In genomic region chr7:25266180-25266962, GRCm38 (mm10) we compare ENCODE assay signal across 9 mouse cellular contexts. TPM values are rescaled to one million over a fixed set of nuclear protein-coding genes. Genes with fewer than 3 reads are reported as not detected.
DNase-seq lines count a peak whose midpoint lies in the region; ATAC-seq lines count a peak whose summit lies in the region.
"Had no signal": no experiment of that assay in that cellular context is flagged by ENCODE, and none has a peak within 500 bp of the region (broad histone marks: within the 10 kb centered on the region; RNA-seq: fewer than 3 reads in every experiment).

No protein-coding gene starts in this region.

- H3K4me2 ChIP-seq in kidney, embryonic 14.5 days (replicated peaks; ENCODE audit: low read depth, low read length): peak overlapping the region; percentile 43
- H3K4me2 ChIP-seq in embryonic facial prominence, embryonic 14.5 days (ENCODE audit: low read depth, low read length): peak overlapping the region; percentile 58
- H3K4me2 ChIP-seq in hindbrain, embryonic 16.5 days (ENCODE audit: low read length): peak overlapping the region; percentile 79
- H3K4me2 ChIP-seq in midbrain, embryonic 14.5 days (ENCODE audit: low read length): peak overlapping the region; percentile 49

- peak overlapping the region; percentile 82; the same call in 1 of the 2 replicates for H3K4me3 ChIP-seq in kidney, embryonic 14.5 days (ENCODE audit: low read length)
- peak overlapping the region; percentile 69 for H3K4me3 ChIP-seq in embryonic facial prominence, embryonic 14.5 days (ENCODE audit: low read depth, low read length)
- no peak overlapping the region for H3K4me3 ChIP-seq in hindbrain, embryonic 16.5 days (ENCODE audit: low read length)
- H3K4me3 ChIP-seq in midbrain, embryonic 14.5 days (replicated peaks; ENCODE audit: low read depth, low read length): no peak overlapping the region

- peaks cover 25% of the 10 kb centered on the region for H3K4me1 ChIP-seq in kidney, embryonic 14.5 days (ENCODE audit: control insufficient read depth, insufficient read depth, low read length)
- peaks cover 10% of the 10 kb centered on the region for H3K4me1 ChIP-seq in embryonic facial prominence, embryonic 14.5 days (ENCODE audit: control insufficient read depth, insufficient read depth, low read length)
- H3K4me1 ChIP-seq in hindbrain, embryonic 16.5 days (ENCODE audit: control insufficient read depth, insufficient read depth, low read depth, low read length): peaks cover 19% of the 10 kb centered on the region
- peaks cover 19% of the 10 kb centered on the region for H3K4me1 ChIP-seq in midbrain, embryonic 14.5 days (ENCODE audit: control insufficient read depth, insufficient read depth, low read length)

- WGBS in kidney, embryonic 14.5 days: 90% methylated on average over 8 of the region's 8 CpGs
- WGBS in embryonic facial prominence, embryonic 14.5 days: 84% methylated on average over 8 of the region's 8 CpGs
- WGBS in hindbrain, embryonic 16.5 days: 92% methylated on average over 8 of the region's 8 CpGs
- WGBS in midbrain, embryonic 14.5 days: 92% methylated on average over 8 of the region's 8 CpGs

- no peak overlapping the region for H3K27ac ChIP-seq in kidney, embryonic 14.5 days (ENCODE audit: low read depth, low read length)
- no peak overlapping the region for H3K27ac ChIP-seq in embryonic facial prominence, embryonic 14.5 days (replicated peaks; ENCODE audit: low read depth, low read length)
- no peak overlapping the region for H3K27ac ChIP-seq in hindbrain, embryonic 16.5 days (ENCODE audit: low read depth, low read length)
- H3K27ac ChIP-seq in midbrain, embryonic 14.5 days (replicated peaks; ENCODE audit: low read depth, low read length): no peak overlapping the region

- H3K36me3 ChIP-seq in kidney, embryonic 14.5 days (ENCODE audit: control insufficient read depth, insufficient read depth, low read length): peaks cover 6% of the 10 kb centered on the region
- peaks cover 8% of the 10 kb centered on the region; the same call in 1 of the 2 replicates for H3K36me3 ChIP-seq in embryonic facial prominence, embryonic 14.5 days (ENCODE audit: control insufficient read depth, insufficient read depth, low read length)
- H3K36me3 ChIP-seq in hindbrain, embryonic 16.5 days (ENCODE audit: control insufficient read depth, insufficient read depth, low read length): peaks cover 3% of the 10 kb centered on the region; the same call in 1 of the 2 replicates
- peaks cover 3% of the 10 kb centered on the region; the same call in 1 of the 2 replicates for H3K36me3 ChIP-seq in midbrain, embryonic 14.5 days (ENCODE audit: control insufficient read depth, insufficient read depth, low read length)

- no peak for DNase-seq in kidney, postnatal 4 days
- DNase-seq in embryonic facial prominence, embryonic 14.5 days (ENCODE audit: low spot score): no peak
- DNase-seq in midbrain, embryonic 14.5 days: no peak
- no peak for DNase-seq in right cerebral cortex, adult 2 months (ENCODE audit: low spot score in 2 of 2)
- no peak for DNase-seq in layer of hippocampus, adult 9-10 months (ENCODE audit: low spot score)
- DNase-seq in layer of hippocampus, adult 11-12 months (ENCODE audit: low spot score): no peak

- H3K9me3 ChIP-seq in kidney, embryonic 14.5 days (ENCODE audit: control insufficient read depth, low read length): no peaks in the 10 kb centered on the region
- H3K9me3 ChIP-seq in embryonic facial prominence, embryonic 14.5 days (ENCODE audit: control insufficient read depth, low read length): no peaks in the 10 kb centered on the region
- no peaks in the 10 kb centered on the region for H3K9me3 ChIP-seq in hindbrain, embryonic 16.5 days (ENCODE audit: control insufficient read depth, low read length)
- H3K9me3 ChIP-seq in midbrain, embryonic 14.5 days (ENCODE audit: control insufficient read depth, low read length): no peaks in the 10 kb centered on the region

- no peaks in the 10 kb centered on the region for H3K27me3 ChIP-seq in kidney, embryonic 14.5 days (ENCODE audit: control insufficient read depth, insufficient read depth, low read length)
- H3K27me3 ChIP-seq in embryonic facial prominence, embryonic 14.5 days (replicated peaks; ENCODE audit: control insufficient read depth, insufficient read depth, low read length): no peaks in the 10 kb centered on the region
- no peaks in the 10 kb centered on the region; the same call in none of the 2 replicates for H3K27me3 ChIP-seq in hindbrain, embryonic 16.5 days (replicated peaks; ENCODE audit: control insufficient read depth, insufficient read depth, low read length)
- no peaks in the 10 kb centered on the region for H3K27me3 ChIP-seq in midbrain, embryonic 14.5 days (ENCODE audit: control insufficient read depth, insufficient read depth, low read length)

- H3K9ac ChIP-seq in kidney, embryonic 14.5 days (ENCODE audit: low read depth, low read length): peak overlapping the region; percentile 61; the same call in 1 of the 2 replicates
- no peak overlapping the region; the same call in 1 of the 2 replicates for H3K9ac ChIP-seq in embryonic facial prominence, embryonic 14.5 days (ENCODE audit: low read depth, low read length)
- H3K9ac ChIP-seq in hindbrain, embryonic 16.5 days (ENCODE audit: low read depth, low read length): no peak overlapping the region; the same call in 1 of the 2 replicates
- no peak overlapping the region for H3K9ac ChIP-seq in midbrain, embryonic 14.5 days (replicated peaks; ENCODE audit: low read length)

- no peak for ATAC-seq in kidney, embryonic 14.5 days (ENCODE audit: low FRiP score, low TSS enrichment)
- ATAC-seq in embryonic facial prominence, embryonic 14.5 days (ENCODE audit: low read depth): no peak
- no peak for ATAC-seq in hindbrain, embryonic 16.5 days
- no peak for ATAC-seq in midbrain, embryonic 14.5 days (ENCODE audit: low FRiP score, low TSS enrichment)

RNA-seq across cellular contexts. Expression of gene Cic, which starts 1.1 kb away (rescaled TPM):
- 36.0 and 47.2 TPM in 2 replicates for polyA plus RNA-seq in kidney, embryonic 14.5 days (2014; fragmentation: Nextera tagmentation; extraction: Ambion mirVana)
- polyA plus RNA-seq in embryonic facial prominence, embryonic 14.5 days (2014; fragmentation: Nextera tagmentation; extraction: Ambion mirVana): 48.8 and 49.0 TPM in 2 replicates
- polyA plus RNA-seq in hindbrain, embryonic 16.5 days (2015; fragmentation: Nextera tagmentation; extraction: Ambion mirVana): 31.0 and 36.4 TPM in 2 replicates
- 47.3 and 52.0 TPM in 2 replicates for polyA plus RNA-seq in midbrain, embryonic 14.5 days (2014; fragmentation: Nextera tagmentation; extraction: Ambion mirVana)

RNA-seq across cellular contexts. Expression of gene Erf, which starts 15.8 kb away (rescaled TPM):
- 22.4 and 28.8 TPM in 2 replicates for polyA plus RNA-seq in kidney, embryonic 14.5 days (2014; fragmentation: Nextera tagmentation; extraction: Ambion mirVana)
- polyA plus RNA-seq in embryonic facial prominence, embryonic 14.5 days (2014; fragmentation: Nextera tagmentation; extraction: Ambion mirVana): 23.3 and 26.0 TPM in 2 replicates
- polyA plus RNA-seq in hindbrain, embryonic 16.5 days (2015; fragmentation: Nextera tagmentation; extraction: Ambion mirVana): 3.7 and 4.3 TPM in 2 replicates
- polyA plus RNA-seq in midbrain, embryonic 14.5 days (2014; fragmentation: Nextera tagmentation; extraction: Ambion mirVana): 2.2 and 4.8 TPM in 2 replicates

RNA-seq across cellular contexts. Expression of gene Gsk3a, which starts 28.7 kb away (rescaled TPM):
- polyA plus RNA-seq in kidney, embryonic 14.5 days (2014; fragmentation: Nextera tagmentation; extraction: Ambion mirVana): 15.7 and 18.5 TPM in 2 replicates
- polyA plus RNA-seq in embryonic facial prominence, embryonic 14.5 days (2014; fragmentation: Nextera tagmentation; extraction: Ambion mirVana): 14.3 and 14.8 TPM in 2 replicates
- polyA plus RNA-seq in hindbrain, embryonic 16.5 days (2015; fragmentation: Nextera tagmentation; extraction: Ambion mirVana): 13.0 and 16.4 TPM in 2 replicates
- 20.7 and 26.0 TPM in 2 replicates for polyA plus RNA-seq in midbrain, embryonic 14.5 days (2014; fragmentation: Nextera tagmentation; extraction: Ambion mirVana)

RNA-seq across cellular contexts. Expression of gene Pafah1b3, which starts 31.4 kb away (rescaled TPM):
- polyA plus RNA-seq in kidney, embryonic 14.5 days (2014; fragmentation: Nextera tagmentation; extraction: Ambion mirVana): 199 and 245 TPM in 2 replicates
- 173 and 200 TPM in 2 replicates for polyA plus RNA-seq in embryonic facial prominence, embryonic 14.5 days (2014; fragmentation: Nextera tagmentation; extraction: Ambion mirVana)
- polyA plus RNA-seq in hindbrain, embryonic 16.5 days (2015; fragmentation: Nextera tagmentation; extraction: Ambion mirVana): 566 and 571 TPM in 2 replicates
- polyA plus RNA-seq in midbrain, embryonic 14.5 days (2014; fragmentation: Nextera tagmentation; extraction: Ambion mirVana): 630 and 836 TPM in 2 replicates

RNA-seq across cellular contexts. Expression of gene Prr19, which starts 34.8 kb away (rescaled TPM):
- 0.67 and 0.69 TPM in 2 replicates for polyA plus RNA-seq in kidney, embryonic 14.5 days (2014; fragmentation: Nextera tagmentation; extraction: Ambion mirVana)
- polyA plus RNA-seq in embryonic facial prominence, embryonic 14.5 days (2014; fragmentation: Nextera tagmentation; extraction: Ambion mirVana): 0.77 and 1.3 TPM in 2 replicates
- polyA plus RNA-seq in hindbrain, embryonic 16.5 days (2015; fragmentation: Nextera tagmentation; extraction: Ambion mirVana): 4.7 and 4.8 TPM in 2 replicates
- polyA plus RNA-seq in midbrain, embryonic 14.5 days (2014; fragmentation: Nextera tagmentation; extraction: Ambion mirVana): 3.0 and 3.2 TPM in 2 replicates
- polyA plus RNA-seq: small intestine, adult 2 months had no signal

Comparison
In these comparisons a context has a peak if more than half of its experiments do, and no peak if none do; other contexts are left out.
1. H3K4me3 ChIP-seq: peak in kidney, embryonic 14.5 days (single experiment) and embryonic facial prominence, embryonic 14.5 days (single experiment); none in hindbrain, embryonic 16.5 days (single experiment) and midbrain, embryonic 14.5 days (single experiment).
2. Peak in every context shown above with its lines, with median percentiles within 50 percentile points of each other: H3K4me2 ChIP-seq.